Mouse (Mus musculus) brown adipose tissue, adult 24 weeks (tissue): ENCODE measurements around the gene Gak. TPM values are rescaled to one million over a fixed set of nuclear protein-coding genes. Genes with fewer than 3 reads are reported as not detected.

ENCODE experiments used
- H3K27ac ChIP-seq: fragments of 200-500 bp; replicated peaks from 2 replicates; pipeline ENCODE4 v1.5.1; 2012; ENCODE audit warnings: low read depth, mild to moderate bottlenecking, low read length
- H3K4me1 ChIP-seq: fragments of 200-500 bp; 2 replicates; pipeline ENCODE4 v1.6.1; 2012; ENCODE audit warnings: low read length, mixed read lengths; ENCODE audit not compliant: control insufficient read depth, insufficient read depth, insufficient read length
- H3K4me3 ChIP-seq: fragments of 200-500 bp; 2 replicates; pipeline ENCODE4 v1.5.1; 2012; ENCODE audit warnings: low read depth, mild to moderate bottlenecking, low read length, moderate library complexity; ENCODE audit not compliant: insufficient read depth
- polyA plus RNA-seq: library from polyadenylated mRNA; stranded (reverse); fragments of >200 nt; gene quantifications from 2 replicates; pipeline ENCODE4 v1.2.4, GENCODE M21; 2012; ENCODE audit not compliant: missing spikeins, insufficient read depth, insufficient read length

The Gak gene
- polyA plus RNA-seq, 1 experiment = 30.4 TPM

DNA sequence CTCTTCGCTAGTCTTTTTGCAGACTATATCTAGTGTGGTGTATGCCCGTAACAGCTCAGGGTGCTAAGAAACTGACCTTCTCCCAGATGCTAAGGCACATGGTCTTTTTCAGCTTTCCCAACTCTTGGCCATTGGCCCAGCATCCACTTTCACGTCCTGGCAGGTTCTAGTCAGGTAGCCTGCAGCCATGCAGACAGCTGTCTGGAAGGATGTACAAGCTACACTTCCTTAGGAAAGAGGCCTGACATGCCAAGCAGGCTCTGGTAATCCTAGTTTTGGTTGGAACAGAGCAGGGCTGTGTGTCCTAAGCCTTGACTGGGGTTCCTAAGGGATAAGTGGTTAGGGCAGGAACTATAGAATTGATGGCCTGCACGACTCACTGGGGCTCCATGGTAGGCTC, 33.2 kb upstream of the Gak start:
- peaks cover 5% of the 10 kb centered on the region for H3K4me1 ChIP-seq
- H3K4me3 ChIP-seq = no peak overlapping the region
- no peak overlapping the region for H3K27ac ChIP-seq

DNA sequence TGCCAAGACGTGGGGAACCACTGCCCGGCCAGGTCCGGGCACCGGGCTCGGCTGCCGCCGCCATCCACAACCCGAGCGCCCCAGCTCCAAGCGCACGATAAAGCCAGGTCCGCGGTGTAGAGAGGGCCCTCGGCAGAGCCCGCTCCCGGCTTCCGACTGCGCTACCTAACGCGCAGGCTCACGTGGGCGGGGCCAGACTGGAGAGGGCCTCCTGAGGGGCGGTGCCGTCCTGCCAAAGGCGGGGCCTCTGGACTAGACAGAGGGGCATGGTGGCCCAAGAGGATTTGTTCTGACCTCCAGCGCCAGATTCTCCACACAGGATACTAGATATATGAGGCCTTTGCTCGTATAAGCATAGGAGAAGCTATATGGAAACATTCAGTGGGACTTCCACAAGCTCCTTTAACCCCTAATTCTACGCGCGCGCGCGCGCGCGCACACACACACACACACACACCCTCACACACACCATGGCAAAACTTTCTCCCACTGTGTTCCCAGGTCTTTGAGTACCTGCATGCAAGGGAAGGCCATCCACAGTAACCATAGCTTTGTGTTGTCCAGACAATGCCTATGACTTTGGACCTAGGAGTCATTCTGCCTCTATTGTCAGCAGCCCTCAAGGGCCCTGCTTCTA, 31.2 kb upstream of the Gak start:
- H3K27ac ChIP-seq = 0 out of 2 replicates have a peak overlapping the region, but pooled peaks have one; percentile 6
- peak overlapping the region; percentile 93 for H3K4me3 ChIP-seq
- H3K4me1 ChIP-seq = peaks cover 5% of the 10 kb centered on the region

DNA sequence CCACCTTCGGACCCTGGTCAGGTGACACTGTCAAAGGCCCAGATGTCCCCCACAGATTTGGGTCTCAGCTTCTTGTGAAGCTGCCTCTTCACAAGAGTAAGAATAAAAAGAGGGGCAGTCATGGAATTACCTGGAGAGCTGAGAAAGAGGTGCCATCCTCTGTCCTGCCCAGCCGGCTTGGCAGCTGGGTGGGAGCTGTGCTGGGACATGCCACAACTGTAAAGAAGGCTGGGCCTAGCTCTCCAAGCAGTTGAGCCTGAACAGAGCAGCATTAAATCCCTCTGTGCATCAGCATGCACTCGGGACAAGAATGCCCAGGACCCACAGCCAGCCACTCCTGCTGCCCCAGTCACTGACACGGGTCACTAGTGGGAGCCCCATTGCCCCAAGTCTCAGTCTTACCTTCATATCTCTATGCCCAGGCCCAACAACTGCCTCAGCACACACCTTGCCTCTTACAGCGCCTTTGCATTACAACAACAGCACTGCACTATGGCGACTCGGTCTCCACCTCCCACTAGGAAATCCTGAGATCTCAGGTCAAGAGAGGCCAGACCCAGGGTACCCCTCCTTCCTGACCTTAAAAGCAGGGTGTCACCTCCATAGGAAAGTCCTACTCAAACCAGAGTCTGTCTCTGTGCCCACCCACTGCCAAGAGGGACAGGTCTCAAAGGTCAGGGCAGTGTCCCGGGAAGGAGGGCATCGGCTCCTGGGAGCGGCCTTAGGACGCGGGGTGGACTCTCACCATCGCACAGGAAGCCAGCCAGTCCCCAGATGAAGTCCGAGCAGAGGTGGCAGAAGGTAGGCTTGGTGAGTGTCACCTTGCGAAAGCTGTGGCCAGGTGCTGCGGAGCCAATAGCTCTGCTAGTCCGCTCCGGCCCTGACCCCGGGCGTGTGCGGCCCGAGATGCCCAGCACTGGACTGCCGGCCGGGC, 30.4 kb upstream of the Gak start, which contains the start of gene Idua:
Idua (plus strand) TSS at position 634 of the 934 bp plus-strand sequence.
- Histone ChIP-seq H3K4me1 (peaks cover 5% of the 10 kb centered on the region), H3K27ac (0 out of 2 replicates have a peak within 1 kb of the TSS, but pooled peaks have one; percentile 6), H3K4me3 (peak within 1 kb of the TSS; percentile 93)

DNA sequence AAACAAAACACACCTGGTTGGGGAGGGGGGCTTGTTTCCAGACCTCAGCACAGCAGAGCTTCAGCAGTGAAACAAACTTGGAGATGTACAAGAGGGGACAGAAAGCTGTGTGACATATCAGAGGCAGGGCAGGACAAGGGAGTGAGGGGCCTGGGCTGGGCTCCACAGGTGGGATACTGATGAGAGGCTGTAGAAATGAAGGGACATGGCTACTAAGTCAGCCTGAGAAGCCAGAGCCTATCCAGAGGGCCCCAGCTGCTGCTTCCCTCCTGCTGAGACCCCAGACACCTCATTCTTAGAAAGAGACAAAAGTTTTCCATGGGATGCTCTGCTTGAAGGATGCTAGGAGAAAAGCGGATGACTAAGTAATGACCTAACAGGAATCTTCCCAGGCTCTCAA, 29.1 kb upstream of the Gak start:
- H3K4me3 ChIP-seq = no peak overlapping the region
- peaks cover 5% of the 10 kb centered on the region for H3K4me1 ChIP-seq
- H3K27ac ChIP-seq = no peak overlapping the region

DNA sequence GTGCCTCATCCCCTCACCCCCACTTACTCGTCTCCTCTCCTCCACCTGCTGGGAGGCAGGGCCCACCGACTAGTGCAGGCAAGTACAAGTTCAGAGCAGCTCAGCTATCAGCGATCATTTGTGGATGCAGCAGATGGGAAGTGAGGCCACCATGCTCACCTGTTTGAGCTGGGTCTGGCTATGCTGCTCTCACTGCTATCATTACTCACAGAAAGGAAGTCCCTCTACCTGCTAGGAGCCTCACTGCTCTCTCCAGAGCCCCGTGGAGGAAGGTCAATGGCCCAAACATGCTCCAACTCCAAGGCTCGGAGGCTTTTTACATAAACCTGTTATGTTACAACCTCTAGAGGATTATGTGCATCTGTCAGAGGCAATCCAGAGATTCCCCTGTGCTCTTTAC, 27.9 kb upstream of the Gak start:
- Histone ChIP-seq H3K4me1 (peaks cover 5% of the 10 kb centered on the region), H3K27ac (no peak overlapping the region), H3K4me3 (no peak overlapping the region)

DNA sequence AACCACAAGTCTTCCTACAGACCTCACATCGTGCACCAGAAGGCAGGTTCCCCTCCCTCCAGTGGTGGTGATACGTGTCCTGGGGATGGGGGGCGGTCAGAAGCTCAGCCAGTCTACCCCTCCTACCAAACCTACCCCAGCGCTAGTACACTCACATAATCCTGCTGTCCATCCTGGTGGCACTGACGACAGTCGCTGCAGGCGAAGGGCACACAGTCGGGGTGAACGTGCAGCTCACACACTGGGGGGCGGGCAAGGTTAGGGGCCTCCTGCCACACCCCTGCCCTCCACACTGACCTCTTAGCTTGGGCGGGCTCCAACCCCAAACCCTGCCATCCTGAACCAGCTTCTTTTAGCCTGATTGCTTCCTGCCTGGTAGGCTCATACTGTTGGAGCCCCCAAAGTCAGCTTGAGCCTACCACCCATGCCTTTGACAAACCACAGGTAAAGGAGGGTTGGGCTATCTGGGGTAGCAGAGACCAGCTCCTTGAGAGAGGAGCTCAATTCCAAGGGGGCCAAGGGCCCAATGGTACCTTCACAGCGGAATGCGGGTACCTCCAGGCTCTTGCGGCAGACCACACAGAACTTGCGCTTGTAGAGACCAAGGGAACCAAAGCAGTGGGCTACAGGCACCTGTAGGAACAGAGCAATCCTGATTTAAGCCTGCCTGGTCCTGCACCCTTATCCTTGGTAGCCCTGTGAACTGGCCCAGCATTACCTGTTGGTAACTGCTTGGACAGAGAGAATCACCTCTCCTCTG, 26.5 kb upstream of the Gak start:
- peaks cover 5% of the 10 kb centered on the region for H3K4me1 ChIP-seq
- no peak overlapping the region for H3K4me3 ChIP-seq
- H3K27ac ChIP-seq = no peak overlapping the region

DNA sequence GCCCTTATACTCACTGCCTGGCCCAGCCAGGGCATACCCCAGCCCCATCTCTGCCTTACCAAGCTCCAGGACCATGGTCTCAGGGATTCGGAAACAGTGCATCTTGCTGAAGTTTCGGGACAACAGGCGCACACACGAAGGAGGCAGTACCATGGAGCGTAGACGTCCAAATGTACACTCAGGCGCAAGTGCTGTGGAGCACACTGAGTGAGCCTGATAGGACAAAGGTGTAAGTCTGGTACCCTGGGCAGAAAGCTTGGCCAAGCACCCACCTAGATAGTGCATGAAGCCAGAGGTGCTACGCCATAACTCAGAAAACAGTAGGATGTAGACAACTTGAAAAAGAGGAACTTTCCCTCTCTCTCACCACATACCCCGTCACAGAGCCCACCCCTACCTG, 25.8 kb upstream of the Gak start:
- Histone ChIP-seq H3K4me1 (peaks cover 5% of the 10 kb centered on the region), H3K27ac (no peak overlapping the region), H3K4me3 (no peak overlapping the region)

DNA sequence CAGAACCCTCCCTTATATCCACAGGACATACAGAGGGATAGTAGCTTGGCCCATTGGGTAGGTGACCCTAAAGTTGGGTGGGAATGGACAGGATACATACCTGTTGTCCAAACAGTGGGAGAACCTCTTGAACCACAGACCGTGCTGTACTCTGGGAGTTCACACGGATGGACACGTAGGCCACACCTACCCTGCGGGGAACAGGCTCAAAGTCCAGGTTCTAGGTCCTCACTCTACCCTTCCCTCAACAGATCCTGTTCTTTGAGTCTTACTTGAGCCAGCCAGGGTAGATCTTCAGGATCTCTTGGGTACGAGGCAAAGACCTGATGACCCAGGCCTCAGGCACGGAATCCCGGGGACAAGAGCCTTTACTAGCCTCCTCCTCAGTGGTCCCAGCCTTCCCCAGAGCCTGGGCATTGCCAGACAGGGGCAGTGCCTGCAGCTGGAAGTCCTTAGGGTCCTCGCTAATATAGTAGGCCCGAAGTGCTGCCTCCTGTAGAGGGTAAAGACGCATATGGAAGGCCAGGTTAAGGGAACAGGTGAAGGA, 25.0 kb upstream of the Gak start:
- no peak overlapping the region for H3K27ac ChIP-seq
- H3K4me1 ChIP-seq = 0 out of 2 replicates have a peak, but pooled peaks cover under 1% of the 10 kb centered on the region
- no peak overlapping the region for H3K4me3 ChIP-seq

DNA sequence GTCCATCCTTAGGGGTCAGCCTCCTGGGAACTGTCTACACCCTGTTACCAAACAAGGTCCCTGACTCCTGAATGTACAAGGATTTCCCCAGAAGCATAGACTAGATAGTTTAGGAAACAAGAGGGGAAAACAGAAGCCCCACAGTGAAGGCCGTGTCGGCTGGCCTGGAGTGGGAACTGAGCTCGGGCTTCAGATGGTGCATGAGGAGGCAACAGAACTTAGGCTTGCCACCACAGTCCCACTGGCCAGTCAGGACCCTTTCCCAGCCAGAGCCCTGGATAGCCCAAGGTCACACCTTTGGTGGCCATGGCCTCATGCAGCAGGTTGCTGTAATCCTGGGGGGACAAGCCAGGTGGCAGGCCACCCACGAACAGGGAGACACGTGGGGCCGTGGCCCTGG, 23.8 kb upstream of the Gak start:
- no peak overlapping the region for H3K4me3 ChIP-seq
- H3K4me1 ChIP-seq = no peaks in the 10 kb centered on the region
- H3K27ac ChIP-seq = no peak overlapping the region

DNA sequence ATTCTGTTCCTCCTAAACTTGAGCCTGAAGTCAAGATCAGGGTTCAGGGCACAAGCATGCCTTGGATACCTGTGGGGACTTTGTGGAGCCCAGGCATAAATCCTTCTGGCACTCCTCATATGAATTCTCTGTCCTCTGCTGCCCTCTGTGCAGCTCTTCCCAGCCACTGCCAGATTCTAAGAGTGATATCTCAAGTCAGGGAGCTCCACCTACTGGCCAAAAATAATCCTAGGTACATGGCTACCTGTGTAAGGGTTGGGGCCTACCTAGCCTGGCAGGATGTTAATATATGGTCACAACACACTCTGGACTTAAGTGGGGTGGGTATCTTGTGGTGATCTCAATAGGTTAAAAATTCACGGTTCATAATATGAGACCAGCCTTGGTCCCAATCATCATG, 22.3 kb upstream of the Gak start:
- Histone ChIP-seq H3K4me3 (no peak overlapping the region), H3K4me1 (no peaks in the 10 kb centered on the region), H3K27ac (no peak overlapping the region)

DNA sequence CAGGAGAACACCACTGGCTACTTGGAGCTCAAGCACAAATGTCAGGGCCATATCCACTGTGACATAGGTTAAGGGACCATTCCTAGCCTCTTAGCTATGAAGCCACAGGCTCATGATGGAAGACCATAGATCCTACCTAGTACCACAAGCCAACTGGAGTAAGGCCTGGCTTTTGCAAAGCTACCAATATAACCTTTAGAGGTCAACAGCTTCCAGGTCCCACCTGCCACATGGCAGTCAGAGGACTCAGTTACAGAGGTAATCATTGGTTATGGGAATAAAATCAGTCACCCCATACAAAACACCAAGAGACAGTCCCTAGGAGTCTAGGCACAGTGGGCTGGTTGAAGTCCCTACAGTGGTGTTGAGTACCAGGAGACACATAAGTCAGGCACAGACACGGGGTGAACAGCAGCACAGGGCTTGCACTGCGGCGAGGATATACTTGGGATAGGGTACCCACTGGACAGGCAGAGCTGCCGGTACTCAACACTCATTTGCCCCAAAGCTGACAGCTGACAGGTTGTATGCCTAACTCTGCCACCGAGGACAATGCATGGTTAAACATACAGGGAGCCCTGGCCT, 21.7 kb upstream of the Gak start:
- H3K4me3 ChIP-seq = no peak overlapping the region
- no peak overlapping the region for H3K27ac ChIP-seq
- H3K4me1 ChIP-seq = no peaks in the 10 kb centered on the region

DNA sequence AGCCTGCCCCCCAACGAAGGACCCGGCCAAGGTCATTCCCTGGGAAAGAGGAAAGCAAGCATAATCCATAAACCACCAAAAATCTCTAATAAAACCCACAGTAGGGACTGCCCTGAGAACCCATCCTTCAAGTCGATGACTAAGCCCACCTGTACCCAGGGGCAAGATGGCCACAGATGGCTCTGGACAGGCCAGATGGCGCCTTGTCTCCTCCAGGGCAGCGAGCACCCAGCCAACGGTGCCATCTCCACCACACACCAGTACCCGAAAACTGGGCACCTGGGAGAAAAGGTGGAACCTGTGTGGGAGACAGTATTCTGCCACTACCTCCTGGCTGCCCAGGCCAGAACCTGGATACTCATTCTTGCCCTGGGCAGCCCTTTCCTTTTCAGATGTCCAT, 20.8 kb upstream of the Gak start:
- H3K4me1 ChIP-seq = no peaks in the 10 kb centered on the region
- H3K27ac ChIP-seq = no peak overlapping the region
- H3K4me3 ChIP-seq = no peak overlapping the region

DNA sequence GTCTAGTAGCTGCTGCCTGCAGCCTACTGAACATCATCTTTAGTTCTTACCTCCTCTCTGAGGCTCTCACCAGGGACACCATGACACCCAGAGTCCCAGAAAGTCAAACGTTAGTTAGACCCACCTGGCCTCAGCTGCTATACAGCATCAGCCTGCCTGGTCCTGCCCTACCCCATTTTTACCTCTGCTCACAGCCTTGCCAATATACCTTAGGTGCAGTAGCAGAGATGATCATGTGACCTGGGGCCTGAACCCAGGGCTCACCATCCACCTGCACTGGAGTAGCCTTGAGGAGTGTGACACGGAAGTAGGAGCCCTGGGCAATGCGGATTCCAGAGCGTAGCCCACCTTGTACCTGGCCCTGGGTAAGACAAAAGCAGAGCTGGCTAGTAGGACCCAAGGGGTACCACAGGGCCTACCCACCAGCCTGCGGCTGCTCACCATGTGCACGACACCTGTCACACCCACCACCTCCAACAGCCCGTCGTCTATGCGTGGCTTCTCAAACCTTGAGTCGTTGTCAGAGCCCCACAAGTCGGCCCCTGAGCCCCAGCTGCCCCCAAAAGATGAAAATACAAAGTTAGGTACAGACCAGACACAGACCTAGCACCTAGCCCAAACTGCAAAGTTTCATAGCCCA, 19.5 kb upstream of the Gak start:
- Histone ChIP-seq H3K27ac (no peak overlapping the region), H3K4me1 (no peaks in the 10 kb centered on the region), H3K4me3 (no peak overlapping the region)

DNA sequence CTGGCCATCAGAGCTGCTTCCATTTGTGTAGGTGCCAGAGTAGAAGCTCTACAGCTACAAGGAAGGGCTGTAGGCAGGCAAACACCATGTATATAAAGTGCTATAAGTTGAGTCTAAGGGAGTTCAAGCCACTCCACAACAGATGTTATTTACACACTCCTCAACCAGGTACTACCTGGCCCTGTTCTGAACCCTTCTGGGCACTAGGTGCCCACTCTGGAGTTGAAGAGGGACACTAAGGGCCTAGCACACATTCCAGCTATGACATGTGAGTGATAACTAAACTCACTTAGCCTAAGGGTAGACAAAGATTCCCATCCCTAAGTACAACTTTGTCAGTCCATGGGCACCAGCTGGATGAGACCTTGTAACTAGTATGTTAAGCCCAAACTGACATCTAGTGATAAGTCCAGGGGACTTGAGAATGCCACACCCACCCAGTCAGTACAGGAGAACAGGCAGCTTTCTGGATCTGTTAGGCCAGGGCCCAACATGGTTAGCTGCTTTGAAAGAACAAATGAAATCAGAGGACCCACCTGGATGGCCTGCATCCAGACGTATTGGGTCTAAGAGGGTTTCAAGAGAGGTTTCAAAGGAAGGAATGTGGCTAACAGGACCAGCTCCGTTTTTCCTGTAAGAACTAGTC, 18.4 kb upstream of the Gak start:
- H3K4me1 ChIP-seq = no peaks in the 10 kb centered on the region
- no peak overlapping the region for H3K27ac ChIP-seq
- no peak overlapping the region for H3K4me3 ChIP-seq
